Mouse (Mus musculus) CD8-positive naive resting alpha-beta T cell, adult 2 months (primary cell): ENCODE measurements around the gene Midn.

ENCODE experiments used
- DNase-seq, 2 experiments: peaks; one replicate each; pipeline ENCODE4 v3.0.0; 2022; ENCODE audit warnings: low read depth in 2 of 2, low spot score in 2 of 2

Gene Midn

DNA sequence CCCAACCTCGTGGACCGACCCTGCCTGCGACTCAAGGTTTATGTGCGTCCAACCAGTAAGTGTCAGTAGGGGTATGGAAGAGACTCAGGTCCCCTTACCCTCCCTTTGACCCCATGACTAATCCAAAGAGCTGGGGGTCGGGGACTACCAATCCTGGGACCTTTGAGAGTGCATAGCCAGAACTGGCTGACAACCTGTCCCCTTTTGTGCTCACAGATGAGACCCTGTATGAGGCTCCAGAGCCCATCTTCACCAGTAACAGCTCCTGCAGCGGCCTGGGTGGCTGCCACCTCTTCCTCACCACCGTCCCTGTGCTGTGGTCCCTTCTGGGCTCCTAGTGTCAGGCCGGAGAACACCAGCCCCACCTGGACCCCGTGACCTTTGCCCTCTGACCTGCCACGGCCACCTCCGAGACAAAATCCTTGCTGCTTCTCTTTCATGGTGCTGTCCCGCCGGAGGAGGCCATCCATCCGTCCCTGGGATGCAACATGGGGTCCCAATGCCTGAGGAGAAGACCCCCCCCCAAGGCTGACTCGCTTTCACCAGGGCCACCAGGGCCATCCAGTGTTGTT is 40.5 kb downstream of the Midn start:
- no peak for DNase-seq

DNA sequence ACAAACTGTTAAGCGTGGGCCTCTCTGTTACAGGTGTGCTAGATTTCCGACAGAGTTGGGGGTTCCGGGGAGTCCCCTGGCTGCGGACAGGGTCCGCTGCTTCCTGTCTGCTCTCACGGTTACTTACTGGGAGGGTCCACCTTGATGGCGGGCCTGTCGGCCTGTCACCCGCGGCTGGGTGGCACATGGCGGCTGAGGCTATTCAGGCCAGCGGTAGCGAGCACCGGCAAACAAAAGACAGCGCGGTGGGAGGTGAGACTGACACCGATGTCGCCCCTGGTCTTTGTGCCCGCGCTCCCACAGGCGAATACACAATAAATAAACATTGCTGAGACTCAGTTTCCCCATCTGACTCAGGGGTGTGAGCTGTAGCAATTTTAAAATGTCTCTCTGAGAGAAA is 41.9 kb downstream of the Midn start:
- DNase-seq: no peak

DNA sequence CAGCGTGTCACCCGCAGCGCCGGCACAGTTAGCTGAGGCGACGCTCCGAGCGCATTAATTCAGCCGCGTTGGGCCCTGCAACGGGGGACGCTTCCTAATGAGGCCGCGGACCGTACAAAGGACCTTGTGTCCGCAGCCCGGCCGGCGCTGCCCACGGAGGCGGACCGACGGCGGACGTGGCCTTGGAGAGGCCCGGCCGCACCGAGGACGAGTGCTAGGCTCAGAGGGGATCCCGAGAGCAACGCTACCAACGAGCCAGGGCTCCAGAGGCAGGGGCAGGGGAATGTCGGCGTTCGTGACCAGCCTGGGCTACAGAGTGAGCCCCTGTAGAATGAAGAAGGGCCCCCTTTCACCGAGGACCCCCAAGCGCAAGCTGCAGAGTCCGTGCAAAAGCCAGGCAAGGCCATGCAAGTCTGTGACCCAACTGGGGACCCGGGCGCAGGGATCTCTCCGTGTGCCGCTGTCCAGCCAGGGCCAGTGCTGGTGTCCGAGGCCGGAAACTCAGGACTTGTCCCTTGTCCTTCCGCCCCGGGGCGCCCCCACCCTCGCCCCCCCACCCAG is 42.5 kb downstream of the Midn start:
- DNase-seq: no peak

DNA sequence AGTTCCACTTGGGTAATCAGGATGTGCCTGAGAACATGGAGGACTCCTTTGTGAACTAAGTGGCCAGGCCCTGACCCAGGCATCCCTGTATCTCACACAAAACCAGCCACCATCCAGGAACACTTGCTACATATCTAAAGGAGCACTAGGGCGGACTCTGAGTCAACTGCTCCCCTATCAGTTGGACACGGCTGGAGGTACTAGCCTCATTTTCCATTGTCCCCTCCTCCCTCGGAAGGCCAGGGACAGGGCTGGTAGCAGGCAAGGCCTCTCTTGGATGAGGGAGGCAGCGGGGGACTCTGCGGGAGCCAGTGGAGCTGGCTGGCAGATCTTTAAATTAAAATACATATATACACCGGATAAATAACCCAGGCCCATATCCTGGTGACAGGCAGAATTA is 45.9 kb downstream of the Midn start:
- DNase-seq: no peak

DNA sequence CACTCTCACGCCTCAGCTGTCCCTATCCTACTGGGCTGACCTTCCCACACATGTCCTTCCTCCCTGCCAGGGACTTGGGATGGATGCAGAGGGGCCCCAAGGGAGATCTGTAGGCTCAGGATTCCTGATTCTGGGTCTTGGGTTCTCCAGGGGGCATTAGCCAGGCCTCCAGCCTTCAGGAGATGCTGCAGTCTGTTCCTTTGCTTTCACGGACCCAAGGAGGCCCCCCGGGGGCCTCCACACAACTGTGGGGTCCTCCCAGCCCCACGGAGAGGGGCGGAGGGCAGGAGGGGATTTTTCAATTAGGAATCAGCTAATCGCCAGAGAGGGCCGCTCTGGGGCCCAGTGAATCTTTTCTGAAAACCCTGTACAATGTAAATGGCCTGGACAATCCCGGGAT is 46.4 kb downstream of the Midn start:
- DNase-seq: no peak

DNA sequence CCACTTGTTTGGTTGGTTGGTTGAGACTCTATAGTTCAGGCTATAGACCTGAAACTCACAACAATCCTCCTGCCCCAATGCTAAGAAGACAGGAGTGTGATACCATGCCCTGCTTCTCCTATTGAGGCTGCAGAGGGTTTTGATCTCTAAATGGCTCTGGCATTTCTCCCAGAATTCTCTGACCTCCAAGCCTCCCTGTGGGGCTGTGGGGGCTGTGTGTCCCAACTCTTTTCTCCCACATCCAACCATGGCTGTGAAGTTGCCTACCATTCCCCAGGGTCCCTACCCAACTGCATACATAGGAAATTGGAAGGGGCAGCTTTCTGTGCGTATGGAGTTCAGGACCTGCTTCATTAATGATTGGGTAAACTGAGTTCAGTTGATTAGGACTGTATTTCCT is 48.1 kb downstream of the Midn start:
- no peak for DNase-seq

DNA sequence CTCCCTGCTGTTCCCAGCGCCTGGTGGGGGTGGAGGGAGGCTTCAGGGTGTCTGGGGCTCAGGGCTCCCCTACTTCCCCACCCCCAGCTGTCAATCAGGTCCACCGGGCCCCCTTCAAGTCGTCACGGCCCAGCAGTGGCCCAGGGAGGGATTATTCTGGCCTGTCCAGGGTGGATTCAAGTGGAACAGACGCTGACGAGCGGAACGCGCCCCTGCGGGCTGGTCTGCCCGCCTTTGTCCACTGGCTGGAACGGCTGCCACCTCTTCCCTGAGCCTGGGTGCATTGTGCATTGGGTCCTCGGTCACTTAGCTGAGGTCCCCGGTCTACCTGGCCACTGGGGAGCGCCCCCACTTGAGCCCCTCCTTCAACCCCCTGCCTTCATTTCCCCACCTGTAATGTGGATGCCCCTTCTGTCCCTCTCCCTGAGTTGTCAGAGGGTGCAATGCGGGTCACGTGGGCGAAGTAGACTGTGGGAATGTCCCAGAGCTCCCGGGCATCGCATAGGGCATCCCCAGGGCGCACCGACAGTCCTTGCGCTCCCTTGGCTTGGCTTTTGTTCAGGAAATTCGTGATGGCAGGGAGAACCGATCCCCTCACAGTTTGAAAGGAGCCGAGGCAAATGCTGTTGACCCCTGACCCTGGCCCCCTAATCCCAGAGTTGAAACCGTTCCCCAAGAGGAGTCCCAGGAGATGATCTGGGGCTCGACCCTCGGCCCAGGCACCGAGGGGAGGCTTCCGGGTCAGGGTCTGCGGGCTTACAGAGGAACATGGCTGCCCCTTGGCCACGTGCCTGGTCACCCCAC is 48.9 kb downstream of the Midn start:
- DNase-seq: no peak

DNA sequence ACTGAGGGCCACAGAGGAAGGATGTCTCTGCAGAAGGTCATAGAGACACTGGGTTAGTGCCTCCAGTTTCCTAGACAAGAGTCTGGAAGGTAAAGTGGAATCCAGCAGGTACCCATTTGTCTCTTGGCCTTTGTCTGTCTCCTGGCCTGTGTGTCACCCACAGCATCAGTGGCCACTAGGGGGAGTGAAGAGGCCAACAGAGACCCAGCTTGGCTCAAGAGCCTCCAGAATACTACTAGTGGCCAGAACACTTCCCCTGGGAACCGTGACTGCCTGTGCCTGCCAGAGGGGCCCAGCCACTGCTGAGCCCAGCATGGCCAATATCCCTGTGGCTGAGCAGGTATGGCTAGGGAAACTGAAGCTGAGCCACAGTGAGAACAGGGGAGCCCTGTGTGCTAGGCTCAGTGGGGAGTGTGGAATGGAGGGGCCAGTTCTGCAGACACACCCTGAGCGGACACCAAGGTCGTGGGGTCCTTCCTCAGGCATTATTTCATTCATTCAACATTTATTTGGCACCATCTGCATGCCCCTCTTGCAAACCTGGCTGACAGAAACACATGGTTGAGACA is 51.5 kb downstream of the Midn start:
- peak; percentile 73 to 82 for DNase-seq

DNA sequence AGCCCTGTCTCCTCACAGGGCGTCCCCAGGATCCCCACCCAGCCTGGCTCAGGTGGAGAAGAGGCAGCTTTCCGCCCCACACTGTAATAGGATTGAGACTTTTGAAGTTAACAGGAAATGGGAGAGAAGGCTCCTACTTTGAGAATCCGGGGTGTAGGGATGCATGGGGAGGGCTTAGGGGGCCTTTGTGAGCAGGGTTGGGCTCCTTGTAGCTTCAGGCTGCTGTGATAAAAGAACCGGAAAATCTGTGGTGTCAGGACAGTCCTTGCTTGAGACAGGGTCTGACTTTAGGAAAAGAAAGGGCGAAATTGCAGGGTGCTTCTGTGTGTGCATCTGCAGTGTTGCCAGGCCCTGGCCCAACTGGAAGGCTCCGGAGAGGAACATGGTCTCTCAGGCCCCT is 52.4 kb downstream of the Midn start:
- DNase-seq: no peak

DNA sequence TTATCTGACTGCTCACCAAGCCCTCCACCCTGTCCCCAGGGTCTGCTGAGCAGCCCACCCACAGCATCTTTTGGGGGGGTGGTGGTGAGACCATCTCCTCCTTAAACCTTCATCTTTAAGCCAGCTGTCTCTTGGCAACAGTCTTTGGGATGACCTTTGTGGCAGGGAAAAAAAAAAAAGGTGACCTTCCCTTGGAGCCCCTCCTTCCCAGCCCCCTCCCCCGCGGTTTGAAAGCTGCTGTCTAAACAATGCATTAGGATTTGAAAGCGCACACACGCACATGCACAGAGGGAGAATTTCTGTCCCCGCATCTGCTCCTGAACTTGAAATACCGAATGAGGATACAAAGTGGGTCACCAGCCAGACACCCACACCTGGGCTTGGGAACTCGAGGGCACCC is 56.0 kb downstream of the Midn start:
- DNase-seq: no peak

DNA sequence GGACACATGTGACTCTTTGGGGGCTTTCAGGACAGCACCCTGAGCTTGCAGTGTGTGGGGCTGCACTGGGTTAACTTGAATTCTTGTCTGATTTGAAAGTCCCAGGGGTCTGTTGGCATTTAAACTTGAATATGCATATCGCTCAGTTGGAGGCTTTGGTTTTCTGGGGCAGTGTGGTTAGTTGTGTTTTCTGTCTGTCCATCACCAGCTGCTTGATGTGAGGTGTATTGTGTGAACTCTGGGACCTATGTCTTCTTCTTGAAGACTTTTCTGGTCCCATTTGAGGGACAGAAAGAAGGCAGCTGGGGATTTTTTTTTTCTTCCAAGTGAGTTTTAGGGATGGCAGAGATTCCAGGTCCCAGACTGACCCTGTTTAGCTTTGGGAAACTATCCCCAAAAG is 59.1 kb downstream of the Midn start:
- DNase-seq: no peak

DNA sequence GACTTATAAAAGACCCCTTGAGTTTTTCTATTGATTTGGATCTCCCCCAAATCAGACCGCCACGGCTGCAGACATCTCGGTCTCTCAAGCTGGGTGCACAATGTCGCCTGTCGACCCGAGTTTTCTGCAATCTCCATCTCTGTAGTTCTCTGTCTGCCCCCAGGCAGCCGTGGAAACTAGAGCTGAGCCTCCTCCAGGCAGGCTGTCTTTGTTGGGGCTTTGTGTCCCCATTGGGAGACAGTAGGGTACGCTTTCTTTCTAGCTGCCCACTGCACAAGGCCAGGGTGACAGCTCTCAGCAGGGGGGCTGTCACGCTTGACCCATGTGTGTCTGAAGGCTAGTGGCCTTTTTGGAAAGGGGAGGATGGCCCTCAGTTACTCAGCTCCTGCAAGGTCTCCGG is 59.6 kb downstream of the Midn start:
- no peak for DNase-seq
